Mouse (Mus musculus) gastrocnemius, postnatal 4 days (tissue): ENCODE results near the gene Mgat4b. TPM values are rescaled to one million over a fixed set of nuclear protein-coding genes. Genes with fewer than 3 reads are reported as not detected.

Experiments used
- DNase-seq, 2 experiments: peaks; one replicate each; pipeline ENCODE4 v3.0.0; 2021 to 2022; ENCODE audit warnings: low spot score in 2 of 2, mixed read lengths in 2 of 2
- total RNA-seq, 2 experiments: library from RNA; stranded (reverse); gene quantifications; 2 replicates each; pipeline ENCODE4 v1.2.3; 2021

Mgat4b gene
- total RNA-seq, 2 experiments from 2014 or later = 37.0 to 40.1 TPM

GRCm38 (mm10) chr11:50223783-50224662 lies 13.3 kb downstream of the Mgat4b start:
- DNase-seq = no peak

GRCm38 (mm10) chr11:50224671-50225530 lies 14.2 kb downstream of the Mgat4b start:
- DNase-seq = peak; percentile 75 to 86

DNA sequence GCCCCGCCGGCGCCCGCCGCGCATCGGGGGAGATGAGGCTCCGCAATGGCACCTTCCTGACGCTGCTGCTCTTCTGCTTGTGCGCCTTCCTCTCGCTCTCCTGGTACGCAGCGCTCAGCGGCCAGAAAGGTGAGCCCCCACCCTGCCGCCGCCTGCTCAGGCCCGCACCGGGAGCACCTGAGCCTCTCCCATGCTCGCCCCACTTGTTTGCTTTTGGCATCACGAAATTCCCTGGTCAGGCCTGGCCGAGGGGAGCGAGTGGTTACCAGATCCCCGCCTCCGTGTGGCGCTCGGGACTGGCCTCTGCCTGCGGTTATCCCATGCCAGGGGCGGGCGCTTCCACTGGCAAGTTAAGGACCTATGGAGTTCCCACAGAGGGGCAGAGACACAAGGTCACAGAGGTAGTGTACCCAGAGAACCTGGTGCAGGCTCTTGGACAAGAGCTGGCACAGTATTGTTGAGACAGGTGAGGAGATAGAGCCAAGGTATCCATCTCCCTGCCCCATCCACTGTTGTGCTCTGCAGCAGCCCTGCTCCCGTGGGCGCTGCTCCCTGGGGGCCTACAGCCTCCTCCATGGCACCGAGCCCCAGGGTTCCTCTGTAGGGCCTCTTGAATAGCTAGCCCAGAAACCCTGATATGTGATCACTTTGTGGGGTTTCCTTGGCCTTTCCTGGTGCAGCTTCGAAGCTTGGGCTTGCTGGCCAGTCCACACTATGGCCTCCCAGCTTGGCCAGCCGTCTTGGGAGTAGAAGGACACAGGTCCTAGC lies 15.1 kb downstream of the Mgat4b start:
- peak in 1 of 2 experiments; percentile 45 for DNase-seq

DNA sequence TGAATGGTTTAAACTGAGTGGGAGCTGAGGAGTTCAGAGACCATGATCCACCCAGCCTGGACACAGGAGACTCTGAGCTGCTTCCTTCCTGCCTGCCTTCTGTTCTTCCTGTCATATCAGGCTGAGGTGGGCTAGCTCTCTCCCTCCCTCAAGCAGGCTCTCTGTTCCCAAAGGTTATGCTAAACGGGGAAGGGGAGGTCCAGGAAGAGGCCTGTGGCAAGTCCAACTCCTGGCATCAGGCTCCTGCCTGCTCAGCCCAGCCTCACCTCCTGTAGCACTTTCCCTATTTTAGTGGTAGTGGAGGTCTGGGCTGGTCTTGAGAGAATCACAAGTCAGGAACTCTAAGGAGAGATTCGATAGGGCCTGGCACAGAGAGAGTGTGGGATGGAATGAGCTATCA lies 15.7 kb downstream of the Mgat4b start:
- DNase-seq = no peak

- DNase-seq = no peak
Measured at GRCm38 (mm10) chr11:50227226-50227625, 16.5 kb downstream of the Mgat4b start.

DNA sequence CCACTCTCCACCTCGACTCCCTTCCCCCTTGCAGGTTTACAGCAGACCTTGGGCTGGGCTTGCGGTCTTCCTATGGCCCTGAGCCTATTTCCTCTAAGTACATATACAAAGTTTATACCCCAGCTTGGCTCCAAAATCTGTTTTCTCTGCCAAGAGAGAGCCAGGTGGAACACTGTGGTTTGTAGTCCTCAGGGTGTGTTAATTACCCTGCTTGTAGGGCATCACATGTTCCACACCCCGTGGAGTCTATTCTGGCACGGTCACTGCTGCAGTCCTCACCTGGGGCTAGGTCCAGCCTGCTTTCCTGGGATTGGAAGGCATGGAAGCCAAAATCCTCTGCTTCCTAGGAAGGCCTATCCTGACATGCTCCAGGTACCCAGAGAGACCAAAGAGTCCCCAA lies 17.0 kb downstream of the Mgat4b start:
- DNase-seq = no peak

GRCm38 (mm10) chr11:50228772-50229171 lies 18.1 kb downstream of the Mgat4b start:
- no peak for DNase-seq

GRCm38 (mm10) chr11:50229252-50229910 lies 18.7 kb downstream of the Mgat4b start:
- DNase-seq = no peak

- DNase-seq = no peak
Measured at GRCm38 (mm10) chr11:50230481-50231304, 20.0 kb downstream of the Mgat4b start.

DNA sequence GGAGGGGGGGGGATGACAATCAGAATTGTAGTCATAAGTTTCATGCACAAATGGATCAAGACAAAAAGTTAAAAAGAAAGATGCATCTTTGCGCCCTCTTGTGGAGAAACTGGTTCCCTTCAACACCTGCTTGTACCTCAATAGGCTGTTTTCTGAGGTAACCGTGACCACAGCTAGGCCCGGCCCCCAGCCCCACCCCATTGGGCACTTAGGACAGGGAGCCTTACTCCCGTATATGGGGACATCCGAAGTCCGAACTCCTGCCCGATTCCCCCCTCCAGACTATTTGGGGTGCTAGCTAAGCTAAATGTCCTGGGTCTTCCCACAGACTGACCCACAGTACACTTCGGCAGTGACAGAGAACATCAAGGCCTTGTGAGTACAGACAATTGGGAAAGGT lies 20.7 kb downstream of the Mgat4b start:
- no peak for DNase-seq

GRCm38 (mm10) chr11:50233022-50233421 lies 22.3 kb downstream of the Mgat4b start:
- no peak for DNase-seq

GRCm38 (mm10) chr11:50233993-50234392 lies 23.3 kb downstream of the Mgat4b start:
- no peak for DNase-seq

- DNase-seq = no peak
Measured at GRCm38 (mm10) chr11:50234606-50235005, 23.9 kb downstream of the Mgat4b start.

GRCm38 (mm10) chr11:50236540-50236936 lies 25.8 kb downstream of the Mgat4b start:
- DNase-seq = peak; percentile 84 to 90

DNA sequence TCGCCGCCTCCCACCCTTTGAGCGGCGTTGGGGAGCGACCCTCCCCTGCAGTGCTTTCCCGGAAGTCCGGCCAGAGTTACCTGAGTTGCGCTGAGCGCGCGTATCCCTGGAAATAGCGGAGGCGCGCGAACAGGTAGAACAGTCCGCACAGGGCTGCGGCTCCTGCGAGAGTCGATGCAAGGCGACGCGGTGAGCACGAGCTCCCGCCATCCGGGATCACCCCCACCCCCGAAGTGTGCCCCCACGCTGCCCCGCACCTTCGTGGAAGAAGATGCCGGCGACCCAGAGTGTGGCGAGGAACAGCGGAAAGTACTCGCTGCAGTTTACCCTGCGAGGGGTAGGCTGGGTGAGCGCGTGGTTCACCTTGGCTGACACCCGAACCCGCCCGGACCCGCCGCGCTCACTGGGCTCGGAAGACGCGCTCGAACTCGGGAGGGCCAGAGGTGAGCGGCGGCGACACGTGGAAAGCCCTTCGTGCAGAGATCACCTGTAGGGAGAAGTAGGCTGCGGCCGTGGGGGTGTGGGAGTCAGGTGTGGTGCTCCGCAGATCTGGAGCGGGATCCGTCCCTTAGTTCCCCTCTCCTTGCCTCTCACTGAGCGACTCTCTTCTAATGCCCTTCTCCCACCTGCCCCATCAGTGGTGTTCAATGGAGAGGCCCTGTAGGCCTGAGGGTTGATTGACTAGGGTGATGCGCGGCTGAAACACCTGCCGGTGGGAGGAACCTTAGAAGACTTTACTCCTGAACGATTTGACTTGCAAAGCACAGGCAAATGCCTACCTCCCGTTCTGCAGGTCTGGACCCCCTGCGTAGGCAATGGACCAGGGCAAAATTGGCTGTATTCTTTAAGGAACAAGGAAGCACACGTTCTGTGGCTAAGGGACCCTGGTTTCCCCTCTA lies 26.5 kb downstream of the Mgat4b start:
- no peak for DNase-seq

DNA sequence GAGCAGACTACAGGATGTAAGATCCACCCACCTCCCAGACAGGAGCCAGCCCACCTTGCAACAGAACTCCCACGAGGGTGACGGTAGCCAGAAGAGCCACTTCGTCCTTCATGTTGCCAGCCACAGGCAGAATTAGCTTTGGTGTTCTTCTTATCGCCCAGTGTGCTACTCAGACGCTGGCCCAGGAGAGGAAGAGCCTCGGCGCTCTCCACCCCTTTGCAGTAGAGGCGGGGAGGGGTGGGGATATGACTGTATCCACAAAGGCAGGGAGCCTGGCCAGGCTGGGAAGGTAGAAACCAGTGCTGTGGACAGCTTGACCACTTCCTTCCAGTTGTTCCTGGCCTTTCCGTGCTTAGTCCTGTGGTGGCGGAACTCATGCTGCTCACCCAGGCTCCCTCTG lies 27.6 kb downstream of the Mgat4b start, which contains the start of gene Ltc4s:
Gene Ltc4s, minus strand, starts transcription at position 293 of the 400 bp plus-strand sequence.
- no peak for DNase-seq

GRCm38 (mm10) chr11:50238821-50239791 lies 28.4 kb downstream of the Mgat4b start:
- DNase-seq = no peak
